Mouse (Mus musculus): Measurements from ENCODE around the gene Trio. TPM values are rescaled to one million over a fixed set of nuclear protein-coding genes. Genes with fewer than 3 reads are reported as not detected.

Trio gene
- polyA plus RNA-seq, 1 experiment from 2014 or later: 28.9 TPM

DNA sequence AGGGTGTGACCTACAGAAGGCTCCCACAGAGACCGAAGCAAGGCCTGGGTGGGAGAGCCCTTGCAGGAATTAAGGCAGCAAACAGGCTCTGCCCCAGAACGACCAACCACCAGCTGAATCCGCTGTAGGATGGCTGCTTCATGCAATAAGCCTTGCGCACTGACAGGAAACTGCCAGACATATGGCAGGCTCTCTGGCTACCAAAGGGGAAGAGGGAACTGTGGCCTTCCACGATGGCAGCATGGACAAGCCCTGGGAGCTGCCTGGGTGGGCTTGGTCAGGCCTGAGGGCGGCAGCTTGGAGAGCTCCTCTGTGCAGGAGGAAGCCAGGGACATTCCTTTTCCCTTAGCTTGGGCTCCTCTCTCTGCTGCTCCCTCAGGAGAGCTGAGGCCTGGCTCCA lies 159.6 kb downstream of the Trio start:
- ATAC-seq (ENCODE audit: insufficient read depth) (no peak), DNase-seq (no peak)
- H3K4me1 ChIP-seq (ENCODE audit: insufficient read depth): no peaks in the 10 kb centered on the region
- no peak overlapping the region for H3K9ac ChIP-seq
- H3K27ac ChIP-seq (ENCODE audit: low read depth): no peak overlapping the region; the same call in 1 of the 2 replicates
- 73% methylated on average over 6 of the region's 6 CpGs for WGBS
- no peaks in the 10 kb centered on the region for H3K9me3 ChIP-seq (ENCODE audit: low read depth, low read length)
- peaks cover 52% of the 10 kb centered on the region for H3K36me3 ChIP-seq (ENCODE audit: insufficient read depth)
- H3K4me3 ChIP-seq (ENCODE audit: low read depth, low read length): no peak overlapping the region
- H3K27me3 ChIP-seq (ENCODE audit: insufficient read depth, low read length): no peaks in the 10 kb centered on the region
- no peak overlapping the region for H3K4me2 ChIP-seq
- no peak for TF ChIP-seq CTCF (IDR thresholded peaks at IDR 0.05; ENCODE audit: low read depth)

- no peak for ATAC-seq (ENCODE audit: insufficient read depth)
- Histone ChIP-seq H3K36me3 (ENCODE audit: insufficient read depth) (peaks cover 56% of the 10 kb centered on the region), H3K4me3 (ENCODE audit: low read depth, low read length) (no peak overlapping the region), H3K27me3 (ENCODE audit: insufficient read depth, low read length) (no peaks in the 10 kb centered on the region), H3K4me1 (ENCODE audit: insufficient read depth) (no peaks in the 10 kb centered on the region), H3K4me2 (no peak overlapping the region), H3K27ac (ENCODE audit: low read depth) (no peak overlapping the region), H3K9ac (no peak overlapping the region), H3K9me3 (ENCODE audit: low read depth, low read length) (no peaks in the 10 kb centered on the region)
- WGBS: 89% methylated on average over 6 of the region's 6 CpGs
- no peak for DNase-seq
- no peak for TF ChIP-seq CTCF (IDR thresholded peaks at IDR 0.05; ENCODE audit: low read depth)
Observed at GRCm38 (mm10) chr15:27864397-27864796, 161.3 kb downstream of the Trio start.

DNA sequence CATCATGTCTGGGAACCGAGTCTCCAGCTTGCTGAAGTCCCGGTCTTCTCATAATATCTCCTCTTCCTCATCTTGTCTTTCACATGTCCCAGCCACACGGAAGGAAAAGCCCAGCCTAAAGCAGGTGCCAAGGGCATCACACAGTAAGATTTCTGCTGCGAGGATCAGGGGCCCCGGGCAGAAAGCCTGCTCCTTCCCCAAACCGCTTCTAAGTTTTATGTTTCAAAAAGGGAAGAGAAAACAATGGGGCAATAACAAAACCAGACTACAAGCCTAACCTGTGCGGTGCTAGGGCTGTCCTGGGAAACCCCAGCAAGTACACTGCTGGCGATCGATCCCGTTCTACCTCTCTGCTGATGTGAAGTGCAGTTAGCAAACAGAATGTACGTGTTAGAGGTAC lies 162.7 kb downstream of the Trio start:
- Histone ChIP-seq H3K9ac (no peak overlapping the region), H3K4me3 (ENCODE audit: low read depth, low read length) (no peak overlapping the region), H3K27ac (ENCODE audit: low read depth) (no peak overlapping the region), H3K4me2 (no peak overlapping the region), H3K4me1 (ENCODE audit: insufficient read depth) (no peaks in the 10 kb centered on the region), H3K36me3 (ENCODE audit: insufficient read depth) (peaks cover 47% of the 10 kb centered on the region; the same call in 1 of the 2 replicates), H3K9me3 (ENCODE audit: low read depth, low read length) (no peaks in the 10 kb centered on the region), H3K27me3 (ENCODE audit: insufficient read depth, low read length) (no peaks in the 10 kb centered on the region)
- ATAC-seq (ENCODE audit: insufficient read depth) (no peak), DNase-seq (no peak)
- 77% methylated on average over 11 of the region's 11 CpGs for WGBS
- no peak for TF ChIP-seq CTCF (IDR thresholded peaks at IDR 0.05; ENCODE audit: low read depth)

DNA sequence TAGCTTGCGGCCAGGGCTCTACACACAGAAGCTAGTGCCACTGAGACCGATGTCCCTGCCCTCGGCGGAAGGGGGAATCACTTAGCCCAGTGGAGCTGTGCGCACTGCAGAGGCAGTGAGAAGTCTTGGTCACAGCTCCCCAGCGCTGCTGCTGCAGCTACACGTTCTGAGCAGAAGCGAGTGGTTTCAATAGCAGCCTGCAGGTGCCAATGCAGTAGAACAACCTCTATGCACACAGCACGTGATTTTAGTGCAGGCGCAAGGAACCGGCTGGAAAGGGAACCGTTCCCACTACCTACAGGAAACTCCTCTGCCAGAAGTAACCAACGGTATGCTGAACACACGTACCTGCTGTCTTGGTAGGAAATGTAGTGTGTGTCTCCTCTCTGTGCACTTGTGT lies 165.2 kb downstream of the Trio start:
- no peaks in the 10 kb centered on the region for H3K9me3 ChIP-seq (ENCODE audit: low read depth, low read length)
- H3K9ac ChIP-seq: no peak overlapping the region
- H3K4me2 ChIP-seq: no peak overlapping the region
- peaks cover 39% of the 10 kb centered on the region; the same call in 1 of the 2 replicates for H3K36me3 ChIP-seq (ENCODE audit: insufficient read depth)
- TF ChIP-seq CTCF (IDR thresholded peaks at IDR 0.05; ENCODE audit: low read depth): no peak
- H3K4me1 ChIP-seq (ENCODE audit: insufficient read depth): no peaks in the 10 kb centered on the region
- DNase-seq (no peak), ATAC-seq (ENCODE audit: insufficient read depth) (no peak)
- H3K27me3 ChIP-seq (ENCODE audit: insufficient read depth, low read length): no peaks in the 10 kb centered on the region
- no peak overlapping the region for H3K27ac ChIP-seq (ENCODE audit: low read depth)
- 87% methylated on average over 14 of the region's 14 CpGs for whole genome bisulfite sequencing
- H3K4me3 ChIP-seq (ENCODE audit: low read depth, low read length): no peak overlapping the region

DNA sequence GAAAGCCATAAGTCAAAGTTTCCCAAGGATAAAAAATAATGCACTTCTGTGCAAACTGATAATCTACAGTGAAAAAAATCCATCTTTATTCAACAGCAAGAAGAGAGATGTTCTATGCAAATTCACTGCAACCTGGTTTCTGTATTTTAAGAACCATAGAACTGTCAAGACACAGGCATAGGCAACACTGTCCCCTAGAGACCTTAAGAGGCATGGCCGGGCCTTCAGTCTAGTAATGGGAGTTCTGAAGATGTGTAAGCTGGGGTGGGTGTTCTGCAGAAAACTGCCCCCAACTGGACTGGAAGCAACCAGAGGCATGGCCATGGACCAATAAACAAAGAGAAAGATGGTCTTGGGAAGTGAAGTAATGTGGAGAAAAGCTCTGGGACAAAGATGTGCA lies 166.1 kb downstream of the Trio start:
- H3K27ac ChIP-seq (ENCODE audit: low read depth): no peak overlapping the region
- ATAC-seq (ENCODE audit: insufficient read depth): no peak

DNA sequence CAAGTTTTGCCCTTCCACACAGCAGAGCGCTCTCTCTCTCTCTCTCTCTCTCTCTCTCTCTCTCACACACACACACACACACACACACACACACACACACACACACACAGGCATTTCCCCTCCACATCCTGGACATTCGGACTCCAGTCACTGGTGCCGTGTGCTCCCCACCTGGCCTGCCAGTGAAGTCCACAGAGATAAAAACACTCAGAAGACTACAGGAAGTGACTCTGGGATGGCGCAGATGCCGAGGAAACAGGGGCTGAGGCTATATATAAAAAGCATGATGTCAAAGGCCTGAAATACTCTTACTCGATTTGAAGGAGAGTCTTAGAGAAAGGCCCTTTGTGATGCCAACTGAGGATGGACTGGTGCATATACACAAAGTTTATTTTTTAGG lies 166.5 kb downstream of the Trio start:
- no peak for TF ChIP-seq CTCF (IDR thresholded peaks at IDR 0.05; ENCODE audit: low read depth)

More for the DNA sequence above, 166.1 kb downstream of the Trio start:
- H3K4me1 ChIP-seq (ENCODE audit: insufficient read depth): no peaks in the 10 kb centered on the region
- no peak overlapping the region for H3K9ac ChIP-seq
- peaks cover 38% of the 10 kb centered on the region for H3K36me3 ChIP-seq (ENCODE audit: insufficient read depth)
- H3K4me2 ChIP-seq: no peak overlapping the region
- TF ChIP-seq CTCF (IDR thresholded peaks at IDR 0.05; ENCODE audit: low read depth): peak; percentile 38; the same call in 1 of the 2 replicates
- no peak for DNase-seq
- H3K9me3 ChIP-seq (ENCODE audit: low read depth, low read length): no peaks in the 10 kb centered on the region
- no peaks in the 10 kb centered on the region for H3K27me3 ChIP-seq (ENCODE audit: insufficient read depth, low read length)
- WGBS: 74% methylated on average over 1 of the region's 1 CpGs
- H3K4me3 ChIP-seq (ENCODE audit: low read depth, low read length): no peak overlapping the region

DNA sequence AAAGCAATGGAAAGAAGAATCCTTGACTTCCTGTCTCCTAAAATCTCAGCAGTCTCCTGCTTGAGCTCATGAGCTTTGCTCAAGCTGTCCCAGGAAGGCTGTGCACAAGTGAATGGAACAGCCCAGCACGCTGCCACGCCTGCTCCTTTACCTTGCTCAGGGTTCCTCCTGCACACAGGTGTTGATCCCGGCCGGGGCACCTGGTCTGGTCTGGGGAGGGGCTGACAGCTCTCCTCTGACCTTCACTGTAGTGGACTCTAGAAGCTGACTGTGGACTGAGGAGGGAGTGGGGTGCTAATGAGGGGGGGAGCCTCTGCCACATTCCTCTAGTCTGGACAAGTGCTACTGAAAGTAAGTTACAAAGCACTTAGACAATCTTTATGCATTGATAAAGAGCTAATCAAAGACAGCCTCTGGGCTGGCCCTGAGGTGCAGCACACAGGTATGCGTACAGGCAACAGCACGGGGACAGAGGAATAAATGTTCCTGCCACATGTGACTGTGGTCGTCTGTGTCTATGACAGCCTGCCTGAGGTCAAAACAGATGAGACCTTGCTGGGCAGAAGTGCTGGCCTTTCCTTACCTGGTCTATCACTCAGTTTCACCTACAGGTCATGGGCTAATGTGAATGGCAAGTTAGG lies 167.3 kb downstream of the Trio start:
- Histone ChIP-seq H3K4me3 (ENCODE audit: low read depth, low read length) (no peak overlapping the region), H3K27me3 (ENCODE audit: insufficient read depth, low read length) (no peaks in the 10 kb centered on the region), H3K36me3 (ENCODE audit: insufficient read depth) (peaks cover 50% of the 10 kb centered on the region), H3K9ac (no peak overlapping the region), H3K9me3 (ENCODE audit: low read depth, low read length) (no peaks in the 10 kb centered on the region), H3K27ac (ENCODE audit: low read depth) (no peak overlapping the region), H3K4me1 (ENCODE audit: insufficient read depth) (no peaks in the 10 kb centered on the region), H3K4me2 (no peak overlapping the region)
- TF ChIP-seq CTCF (IDR thresholded peaks at IDR 0.05; ENCODE audit: low read depth): no peak
- 61% methylated on average over 7 of the region's 7 CpGs for WGBS
- no peak for ATAC-seq (ENCODE audit: insufficient read depth)
- DNase-seq: no peak

More for the DNA sequence above, 166.5 kb downstream of the Trio start:
- Histone ChIP-seq H3K9ac (no peak overlapping the region), H3K27me3 (ENCODE audit: insufficient read depth, low read length) (no peaks in the 10 kb centered on the region), H3K36me3 (ENCODE audit: insufficient read depth) (peaks cover 42% of the 10 kb centered on the region), H3K4me1 (ENCODE audit: insufficient read depth) (no peaks in the 10 kb centered on the region), H3K27ac (ENCODE audit: low read depth) (no peak overlapping the region), H3K4me3 (ENCODE audit: low read depth, low read length) (no peak overlapping the region), H3K4me2 (no peak overlapping the region), H3K9me3 (ENCODE audit: low read depth, low read length) (no peaks in the 10 kb centered on the region)
- 41% methylated on average over 6 of the region's 6 CpGs for WGBS
- DNase-seq (peak; percentile 31), ATAC-seq (ENCODE audit: insufficient read depth) (no peak)
